Mouse (Mus musculus) CH12.LX (cell line): ENCODE measurements around the gene Pex11b. TPM values are rescaled to one million over a fixed set of nuclear protein-coding genes. Genes with fewer than 3 reads are reported as not detected.
A peak's percentile ranks its signal among the peaks of the same experiment; 100 is the strongest.

Source experiments
- DNase-seq: peaks from one replicate; pipeline ENCODE4 v3.0.0-alpha.2; 2013; ENCODE audit errors: extremely low read depth
- H3K27ac ChIP-seq: 2 replicates; pipeline ENCODE4 v1.5.1; 2012; ENCODE audit warnings: low read depth, mild to moderate bottlenecking, control low read depth, moderate library complexity; ENCODE audit not compliant: insufficient read depth
- H3K27me3 ChIP-seq: replicated peaks from 2 replicates; pipeline ENCODE3; 2012; ENCODE audit warnings: inconsistent platforms
- H3K36me3 ChIP-seq, 2 experiments: replicated peaks in 1 of 2; 2 replicates each; pipeline versions ENCODE3 to v1.6.1; 2012; ENCODE audit warnings: inconsistent platforms in 1 of 2, low read length in 1 of 2, mild to moderate bottlenecking in 1 of 2, mixed read lengths in 1 of 2, moderate library complexity in 1 of 2; ENCODE audit not compliant: control insufficient read depth in 1 of 2, insufficient read depth in 1 of 2
- H3K4me1 ChIP-seq, 2 experiments: 2 replicates each; pipeline ENCODE4 v1.6.1; 2012; ENCODE audit warnings: inconsistent platforms in 1 of 2, moderate library complexity in 1 of 2; ENCODE audit not compliant: insufficient read depth in 2 of 2, control insufficient read depth in 1 of 2
- H3K4me2 ChIP-seq: 2 replicates; pipeline ENCODE4 v1.6.1; 2012; ENCODE audit warnings: low read depth, mild to moderate bottlenecking, control low read depth; ENCODE audit not compliant: poor library complexity, insufficient read depth, severe bottlenecking
- H3K4me3 ChIP-seq, 3 experiments: fragments of 150-350 bp in 1 of 3; sonication (generic) in 1 of 3; replicated peaks in 1 of 3; 2 replicates each; pipeline versions ENCODE3 to v1.5.1; 2011 to 2012; ENCODE audit warnings: low read depth in 2 of 3, low read length in 2 of 3, mild to moderate bottlenecking in 2 of 3, moderate library complexity in 2 of 3, control low read depth in 1 of 3, improper control_type of control experiment in 1 of 3, inconsistent platforms in 1 of 3, mixed read lengths in 1 of 3; ENCODE audit not compliant: poor library complexity in 1 of 3
- H3K79me2 ChIP-seq: replicated peaks from 2 replicates; pipeline ENCODE4 v1.6.1; 2012; ENCODE audit warnings: mild to moderate bottlenecking, moderate library complexity; ENCODE audit not compliant: control insufficient read depth, poor library complexity, insufficient read depth, severe bottlenecking; ENCODE audit errors: extremely low read depth
- H3K9ac ChIP-seq: 2 replicates; pipeline ENCODE4 v1.6.1; 2012; ENCODE audit warnings: low read depth, mild to moderate bottlenecking, control low read depth, moderate library complexity; ENCODE audit not compliant: insufficient read depth
- H3K9me3 ChIP-seq: replicated peaks from 2 replicates; pipeline ENCODE3; 2012; ENCODE audit warnings: low read length, inconsistent platforms, mixed read lengths
- CHD2 ChIP-seq: IDR thresholded peaks from 2 replicates; pipeline ENCODE4 v1.6.1; 2011; ENCODE audit warnings: low read length, improper control_type of control experiment
- CTCF ChIP-seq, 2 experiments: IDR thresholded peaks in 1 of 2; conservative IDR thresholded peaks in 1 of 2; 2 replicates each; pipeline ENCODE4 v1.5.1; 2011 to 2012; ENCODE audit warnings: low read depth in 2 of 2, low read length in 2 of 2, improper control_type of control experiment in 1 of 2, inconsistent platforms in 1 of 2, mild to moderate bottlenecking in 1 of 2, moderate library complexity in 1 of 2
- E2F4 ChIP-seq: IDR thresholded peaks from 2 replicates; pipeline ENCODE4 v1.6.1; 2011; ENCODE audit warnings: low read depth, low read length, improper control_type of control experiment; ENCODE audit not compliant: insufficient replicate concordance
- ELF1 ChIP-seq: IDR thresholded peaks from 2 replicates; pipeline ENCODE4 v1.6.1; 2014; ENCODE audit warnings: low read depth, mild to moderate bottlenecking, inconsistent platforms, low read length, improper control_type of control experiment
- EP300 ChIP-seq: IDR thresholded peaks from 2 replicates; pipeline ENCODE4 v1.6.1; 2011; ENCODE audit warnings: low read length, improper control_type of control experiment
- ETS1 ChIP-seq: conservative IDR thresholded peaks from 2 replicates; pipeline ENCODE4 v1.6.1; 2012; ENCODE audit warnings: low read depth, mild to moderate bottlenecking, inconsistent platforms, low read length, improper control_type of control experiment, moderate library complexity
- HCFC1 ChIP-seq: IDR thresholded peaks from 2 replicates; pipeline ENCODE4 v1.6.1; 2012; ENCODE audit warnings: low read depth, mild to moderate bottlenecking, inconsistent platforms, low read length, improper control_type of control experiment
- IRF4 ChIP-seq: IDR thresholded peaks from 2 replicates; pipeline ENCODE4 v1.6.1; 2014; ENCODE audit warnings: low read depth, mild to moderate bottlenecking, inconsistent platforms, low read length, improper control_type of control experiment
- JUND ChIP-seq: conservative IDR thresholded peaks from 2 replicates; pipeline ENCODE4 v1.6.1; 2011; ENCODE audit warnings: low read depth, low read length, improper control_type of control experiment
- KAT2A ChIP-seq: IDR thresholded peaks from 2 replicates; pipeline ENCODE4 v1.6.1; 2012; ENCODE audit warnings: low read length, improper control_type of control experiment, inconsistent platforms; ENCODE audit not compliant: insufficient replicate concordance
- MAFK ChIP-seq: IDR thresholded peaks from 2 replicates; pipeline ENCODE4 v1.6.1; 2011; ENCODE audit warnings: low read length, improper control_type of control experiment; ENCODE audit not compliant: insufficient replicate concordance
- MAZ ChIP-seq: IDR thresholded peaks from 2 replicates; pipeline ENCODE4 v1.6.1; 2012; ENCODE audit warnings: low read depth, mild to moderate bottlenecking, inconsistent platforms, low read length, improper control_type of control experiment, moderate library complexity
- MYC ChIP-seq: IDR thresholded peaks from 2 replicates; pipeline ENCODE4 v1.6.1; 2011; ENCODE audit warnings: low read depth, mild to moderate bottlenecking, improper control_type of control experiment, low read length
- NELFE ChIP-seq: IDR thresholded peaks from 2 replicates; pipeline ENCODE4 v1.6.1; 2011; ENCODE audit warnings: low read depth, low read length, improper control_type of control experiment
- PAX5 ChIP-seq: IDR thresholded peaks from 2 replicates; pipeline ENCODE4 v1.6.1; 2012; ENCODE audit warnings: low read length, inconsistent platforms, mixed read lengths
- RCOR1 ChIP-seq: conservative IDR thresholded peaks from 2 replicates; pipeline ENCODE4 v1.6.1; 2012; ENCODE audit warnings: low read depth, mild to moderate bottlenecking, inconsistent platforms, low read length, improper control_type of control experiment
- TBP ChIP-seq: conservative IDR thresholded peaks from 2 replicates; pipeline ENCODE4 v1.6.1; 2011; ENCODE audit warnings: low read depth, low read length, improper control_type of control experiment
- TCF12 ChIP-seq: IDR thresholded peaks from 2 replicates; pipeline ENCODE4 v1.6.1; 2014; ENCODE audit warnings: low read depth, mild to moderate bottlenecking, inconsistent platforms, low read length, improper control_type of control experiment
- USF1 ChIP-seq: IDR thresholded peaks from 2 replicates; pipeline ENCODE4 v1.6.1; 2014; ENCODE audit warnings: low read depth, mild to moderate bottlenecking, inconsistent platforms, low read length, improper control_type of control experiment
- USF2 ChIP-seq: conservative IDR thresholded peaks from 2 replicates; pipeline ENCODE4 v1.6.1; 2011; ENCODE audit warnings: low read depth, low read length, improper control_type of control experiment
- ZC3H11A ChIP-seq: IDR thresholded peaks from 2 replicates; pipeline ENCODE4 v1.6.1; 2012; ENCODE audit warnings: low read depth, mild to moderate bottlenecking, inconsistent platforms, low read length, improper control_type of control experiment
- ZKSCAN1 ChIP-seq: IDR thresholded peaks from 2 replicates; pipeline ENCODE4 v1.6.1; 2012; ENCODE audit warnings: low read depth, inconsistent platforms, low read length, improper control_type of control experiment, borderline replicate concordance
- ZMIZ1 ChIP-seq: IDR thresholded peaks from 2 replicates; pipeline ENCODE4 v1.6.1; 2012; ENCODE audit warnings: low read depth, mild to moderate bottlenecking, inconsistent platforms, low read length, improper control_type of control experiment
- ZNF384 ChIP-seq: IDR thresholded peaks from 2 replicates; pipeline ENCODE4 v1.6.1; 2012; ENCODE audit warnings: low read depth, low read length, improper control_type of control experiment, inconsistent platforms
- dilution Hi-C: fragments of 300-500 bp; cut with MboI; formaldehyde crosslinking; loops from 2 replicates; pipeline ENCODE4 v1.14.3; 2020; ENCODE audit warnings: low sequenced_read_pairs; ENCODE audit not compliant: extremely low pct_unique_long_range_greater_than_20kb, extremely low pct_ligation_motif_present
- in situ Hi-C: fragments of 300-500 bp; cut with MboI; formaldehyde crosslinking; loops from 3 replicates; pipeline ENCODE4 v1.14.3; 2019; ENCODE audit warnings: low sequenced_read_pairs, low pct_ligation_motif_present, low pct_unique_long_range_greater_than_20kb, mixed read lengths
- polyA plus RNA-seq: library from polyadenylated mRNA; unstranded; fragments of >175 nt; gene quantifications from 2 replicates; pipeline ENCODE4 v1.2.1, GENCODE M21; 2012; ENCODE audit warnings: low read depth; ENCODE audit not compliant: insufficient read length
- total RNA-seq, 2 experiments: library from RNA; depleted of rRNA; stranded (reverse); fragments of 300-350 nt in 1 of 2; fragments of >200 nt in 1 of 2; gene quantifications; 2 replicates each; pipeline ENCODE4 v1.2.3; 2012 to 2014

The Pex11b gene
- total and polyA plus RNA-seq, 3 experiments: 23.4 to 33.1 (median 27.9) TPM

DNA sequence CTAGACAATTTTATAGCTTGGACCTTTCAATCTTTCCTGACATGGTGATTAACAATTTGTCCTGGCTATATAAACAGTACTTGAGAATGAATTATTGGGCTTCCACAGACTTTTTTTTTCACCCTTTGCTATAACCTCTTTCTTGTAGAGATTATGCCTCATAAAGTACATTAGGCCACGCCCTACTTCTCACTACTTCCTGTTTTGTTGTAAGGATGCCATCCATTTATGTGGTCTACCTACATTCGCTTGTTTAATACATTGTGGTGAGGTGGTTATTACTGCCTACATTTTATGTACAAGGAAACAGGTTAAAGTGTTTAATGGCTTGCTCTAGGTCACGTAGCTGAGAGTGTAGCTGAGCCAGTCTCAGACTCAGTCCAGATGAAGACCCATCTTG, 40.0 kb downstream of the Pex11b start:
- no peak for DNase-seq
- Histone ChIP-seq H3K4me3 (no peak overlapping the region), H3K79me2 (no peaks in the 10 kb centered on the region), H3K9ac (0 out of 2 replicates have a peak overlapping the region, but pooled peaks have one; percentile 2), H3K27ac (peak overlapping the region; percentile 62; the same call in 1 of the 2 replicates), H3K27me3 (peaks cover 12% of the 10 kb centered on the region)
- dilution Hi-C loops (no loop called here), in situ Hi-C loops (no loop called here)
- TF ChIP-seq ELF1: peak; percentile 53
- 0 out of 2 replicates have a peak, but pooled peaks have one; percentile 52 for TF ChIP-seq TBP
- TF ChIP-seq NELFE: no peak
- TF ChIP-seq, all 38 proteins: peak for 2
- no peaks in the 10 kb centered on the region for H3K9me3 ChIP-seq
- no peaks in the 10 kb centered on the region for H3K36me3 ChIP-seq
- peaks cover 35 to 61% of the 10 kb centered on the region in 2 experiments for H3K4me1 ChIP-seq
- H3K4me2 ChIP-seq: peak overlapping the region; percentile 63

DNA sequence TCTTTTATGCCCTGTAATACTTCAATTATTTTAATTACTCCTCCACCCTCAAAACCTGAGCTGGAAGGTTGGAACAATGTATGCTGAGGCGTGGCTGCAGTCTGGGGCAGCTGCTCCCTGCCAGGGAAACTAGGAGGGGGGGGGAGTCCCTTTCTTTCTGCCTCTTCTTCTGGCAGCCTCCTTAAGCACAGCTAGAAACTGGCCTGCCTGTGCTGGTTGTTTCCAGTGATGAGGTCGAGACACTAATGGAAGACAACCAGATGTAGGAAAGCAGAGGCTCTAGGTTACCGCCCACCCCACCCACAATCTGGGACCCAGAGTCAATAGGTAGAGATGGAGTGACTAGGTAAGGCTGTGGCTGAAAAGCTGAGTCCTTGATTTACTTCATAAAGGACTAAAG, 40.5 kb downstream of the Pex11b start:
- Histone ChIP-seq H3K79me2 (no peaks in the 10 kb centered on the region), H3K9ac (0 out of 2 replicates have a peak overlapping the region, but pooled peaks have one; percentile 2), H3K4me1 (peaks cover 40 to 61% of the 10 kb centered on the region in 2 experiments)
- no peak for TF ChIP-seq USF1
- 0 out of 2 replicates have a peak, but pooled peaks have one; percentile 23 for TF ChIP-seq MAZ
- no peak for TF ChIP-seq CTCF (conservative IDR thresholded peaks at IDR 0.05 in 1 of 2, IDR thresholded peaks at IDR 0.05 in 1 of 2; ENCODE audit: low read depth in 2 of 2, low read length in 2 of 2)
- no peak for TF ChIP-seq IRF4
- no peak for TF ChIP-seq EP300
- TF ChIP-seq MAFK: no peak
- TF ChIP-seq TCF12: peak; percentile 52; the same call in 1 of the 2 replicates
- no peak for TF ChIP-seq ZNF384
- TF ChIP-seq RCOR1: no peak
- peak; percentile 24; the same call in 1 of the 2 replicates for TF ChIP-seq ETS1
- TF ChIP-seq HCFC1: no peak
- TF ChIP-seq ZMIZ1: no peak
- no peak for TF ChIP-seq E2F4
- no peak for TF ChIP-seq KAT2A
- TF ChIP-seq ZKSCAN1: no peak
- TF ChIP-seq USF2: no peak
- no peak; the same call in 1 of the 2 replicates for TF ChIP-seq CHD2
- TF ChIP-seq MYC: no peak
- no peak for TF ChIP-seq TBP
- TF ChIP-seq ZC3H11A: no peak
- no peak for TF ChIP-seq JUND
- no peak for TF ChIP-seq PAX5
- TF ChIP-seq ELF1: no peak
- TF ChIP-seq, all 38 proteins: peak for 3
- peak; percentile 44 for DNase-seq
- Histone ChIP-seq H3K9me3 (no peaks in the 10 kb centered on the region), H3K27ac (peak overlapping the region; percentile 67), H3K36me3 (no peaks in the 10 kb centered on the region), H3K4me3 (no peak overlapping the region), H3K4me2 (peak overlapping the region; percentile 45), H3K27me3 (peaks cover 10% of the 10 kb centered on the region)
- dilution Hi-C loops (no loop called here), in situ Hi-C loops (no loop called here)
